Mouse (Mus musculus) left cerebral cortex, postnatal 25 days (tissue): ENCODE measurements around the gene Acvr2a. TPM values are rescaled to one million over a fixed set of nuclear protein-coding genes. Genes with fewer than 3 reads are reported as not detected.
A peak's percentile ranks its signal among the peaks of the same experiment; 100 is the strongest.
"Not testable (repeated sequence)": the region's sequence is repeated elsewhere in the genome, so short reads cannot be mapped to it uniquely, and the experiment has no call there.

Source experiments
- DNase-seq, 2 experiments: peaks; one replicate each; pipeline ENCODE4 v3.0.0; 2022; ENCODE audit warnings: low spot score in 2 of 2, mixed read lengths in 1 of 2
- intact Hi-C: fragments of 180-260 bp; cut with DNase I; formaldehyde crosslinking; loops from one replicate; pipeline ENCODE4 v1.15.1; 2025
- total RNA-seq, 2 experiments: library from RNA; stranded (reverse); gene quantifications; 2 replicates each; pipeline ENCODE4 v1.2.3; 2021

The Acvr2a gene
- total RNA-seq, 2 experiments from 2014 or later: 48.3 to 52.5 TPM

DNA sequence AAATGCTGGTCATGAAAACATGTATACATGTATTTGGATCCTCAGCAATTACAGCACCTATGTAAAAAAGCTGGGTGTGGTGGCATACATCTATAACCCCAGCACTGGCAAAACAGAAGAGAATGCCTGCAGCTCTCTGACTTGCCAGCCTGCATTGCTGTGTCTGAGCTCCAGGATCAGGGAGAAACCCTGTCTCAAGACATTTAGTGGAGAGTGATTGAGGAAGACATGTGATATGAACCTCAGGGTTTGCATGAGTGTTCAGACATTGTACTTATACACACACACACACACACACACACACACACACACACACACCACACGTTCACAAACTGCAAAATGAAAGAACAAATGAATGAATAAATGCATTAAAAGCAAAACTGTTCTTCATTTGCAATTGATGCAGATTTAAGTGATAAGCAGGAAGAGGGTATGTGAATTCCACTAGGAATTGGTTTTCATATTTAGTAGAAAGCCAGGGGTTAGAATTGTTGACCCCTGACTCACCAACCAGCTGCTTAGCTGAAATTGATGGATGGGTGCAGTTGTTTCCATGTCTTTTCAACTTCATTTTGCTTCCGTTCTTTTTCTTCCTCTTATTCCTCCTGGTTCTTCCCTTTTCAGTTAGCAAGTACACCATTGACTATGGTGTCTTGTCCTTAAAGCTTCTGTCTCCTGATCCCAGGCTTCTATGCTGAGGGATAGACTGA lies 32.9 kb downstream of the Acvr2a start:
- DNase-seq: no peak
- intact Hi-C loops: no loop called here

- intact Hi-C loops: loop anchor here (5.0 kb wide), 2 partner anchors 48 to 863 kb away; no protein-coding TSS in a partner anchor
- not testable (repeated sequence) for DNase-seq
These were observed 51.7 kb downstream of the Acvr2a start for GRCm38 (mm10) chr2:48865596-48865995.

DNA sequence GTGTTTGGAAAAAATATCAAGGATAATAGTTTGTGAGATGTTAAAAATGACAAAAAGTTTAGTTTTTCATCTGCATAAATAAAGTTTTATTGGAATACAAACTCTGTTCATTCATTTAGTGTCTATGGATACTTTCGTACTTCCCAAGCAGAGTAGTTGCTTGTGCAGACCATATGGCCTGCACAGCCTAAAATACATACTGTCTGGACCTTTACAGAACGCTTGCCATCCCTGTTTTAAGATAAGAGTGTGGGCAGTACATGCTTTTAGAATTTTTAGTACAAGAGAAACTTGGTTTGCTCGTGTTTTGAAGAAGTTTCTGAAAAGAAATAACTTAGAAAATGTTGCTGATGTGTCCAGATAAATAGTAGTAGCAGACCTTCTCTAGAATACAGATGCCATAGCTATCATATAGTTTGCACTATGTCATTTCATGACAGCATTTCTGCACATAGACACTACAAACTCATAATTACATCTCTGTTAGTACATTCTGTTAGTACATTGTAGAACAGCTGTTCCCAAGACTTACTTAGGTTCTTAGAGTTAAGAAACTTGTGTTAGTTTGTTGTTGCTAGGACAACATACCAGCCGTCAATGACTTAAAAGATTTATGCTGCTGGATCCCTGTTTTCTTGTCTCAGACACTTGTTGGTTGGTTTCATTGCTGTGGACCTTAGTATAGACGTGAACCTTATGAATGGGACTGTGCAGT lies 54.4 kb downstream of the Acvr2a start:
- peak in 1 of 2 experiments; percentile 69 for DNase-seq
- intact Hi-C loops: loop anchor here (5.0 kb wide), 2 partner anchors 51 to 866 kb away; no protein-coding TSS in a partner anchor

GRCm38 (mm10) chr2:48885945-48886344 lies 72.0 kb downstream of the Acvr2a start:
- peak; percentile 76 to 85 for DNase-seq
- intact Hi-C loops: loop anchor here (1.0 to 10.0 kb wide), 5 partner anchors 74 to 1393 kb away; partner anchors contain the start of gene Acvr2a

DNA sequence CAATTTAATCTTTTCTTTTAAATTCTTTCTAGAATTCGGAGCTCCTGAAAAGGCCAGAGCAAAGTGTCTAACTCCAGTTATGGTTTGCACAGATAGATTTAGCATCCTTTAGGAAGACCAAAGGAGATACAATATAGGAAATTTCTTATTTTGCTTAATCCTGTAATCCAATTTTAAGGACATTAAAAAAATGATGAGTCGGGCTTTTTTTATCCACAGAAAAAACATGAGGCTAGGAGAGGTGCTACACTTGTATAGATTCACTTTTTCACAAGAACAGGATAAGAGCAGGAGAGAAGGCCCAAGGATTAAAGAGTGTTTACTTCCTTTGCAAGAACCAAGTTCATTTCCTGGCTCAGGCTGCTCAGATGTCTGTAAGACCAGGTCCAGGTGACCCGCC lies 81.3 kb downstream of the Acvr2a start:
- no peak for DNase-seq
- intact Hi-C loops: no loop called here

DNA sequence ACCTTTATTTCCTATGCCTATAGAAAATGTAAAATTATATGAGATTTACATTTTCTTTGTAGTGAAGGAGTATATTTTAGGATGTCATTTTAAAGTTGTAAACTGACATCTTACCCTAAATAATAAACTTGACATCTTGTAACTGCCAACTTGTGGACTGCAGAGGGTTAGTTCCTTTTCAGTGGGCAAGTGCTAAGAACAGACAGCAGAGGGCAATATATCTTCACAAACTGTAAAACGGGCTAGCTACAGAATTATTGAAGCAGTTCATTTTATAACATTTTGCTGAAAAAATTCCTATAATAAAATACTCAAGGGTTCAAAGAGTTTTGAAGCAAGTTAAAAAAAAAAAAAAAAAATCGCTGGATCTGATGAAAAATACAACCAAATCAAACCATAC lies 95.0 kb downstream of the Acvr2a start:
- peak in 1 of 2 experiments; percentile 38 for DNase-seq
- intact Hi-C loops: loop anchor here (1.0 kb wide), 1 partner anchor 404 kb away; no protein-coding TSS in a partner anchor

GRCm38 (mm10) chr2:48914185-48914584 lies 100.3 kb downstream of the Acvr2a start:
- intact Hi-C loops: loop anchor here (10.0 kb wide), 1 partner anchor 821 kb away; no protein-coding TSS in a partner anchor
- no peak for DNase-seq

- intact Hi-C loops: loop anchor here (10.0 kb wide), 1 partner anchor 819 kb away; no protein-coding TSS in a partner anchor
These were observed 101.9 kb downstream of the Acvr2a start for GRCm38 (mm10) chr2:48915832-48916231.

GRCm38 (mm10) chr2:48935058-48935457 lies 121.1 kb downstream of the Acvr2a start:
- DNase-seq: no peak
- intact Hi-C loops: no loop called here

More at GRCm38 (mm10) chr2:48915832-48916231, 101.9 kb downstream of the Acvr2a start:
- no peak for DNase-seq

GRCm38 (mm10) chr2:48947761-48948160 lies 133.9 kb downstream of the Acvr2a start:
- DNase-seq: no peak
- intact Hi-C loops: loop anchor here (5.0 to 10.0 kb wide), 2 partner anchors 367 to 505 kb away; partner anchors contain the start of gene Epc2

DNA sequence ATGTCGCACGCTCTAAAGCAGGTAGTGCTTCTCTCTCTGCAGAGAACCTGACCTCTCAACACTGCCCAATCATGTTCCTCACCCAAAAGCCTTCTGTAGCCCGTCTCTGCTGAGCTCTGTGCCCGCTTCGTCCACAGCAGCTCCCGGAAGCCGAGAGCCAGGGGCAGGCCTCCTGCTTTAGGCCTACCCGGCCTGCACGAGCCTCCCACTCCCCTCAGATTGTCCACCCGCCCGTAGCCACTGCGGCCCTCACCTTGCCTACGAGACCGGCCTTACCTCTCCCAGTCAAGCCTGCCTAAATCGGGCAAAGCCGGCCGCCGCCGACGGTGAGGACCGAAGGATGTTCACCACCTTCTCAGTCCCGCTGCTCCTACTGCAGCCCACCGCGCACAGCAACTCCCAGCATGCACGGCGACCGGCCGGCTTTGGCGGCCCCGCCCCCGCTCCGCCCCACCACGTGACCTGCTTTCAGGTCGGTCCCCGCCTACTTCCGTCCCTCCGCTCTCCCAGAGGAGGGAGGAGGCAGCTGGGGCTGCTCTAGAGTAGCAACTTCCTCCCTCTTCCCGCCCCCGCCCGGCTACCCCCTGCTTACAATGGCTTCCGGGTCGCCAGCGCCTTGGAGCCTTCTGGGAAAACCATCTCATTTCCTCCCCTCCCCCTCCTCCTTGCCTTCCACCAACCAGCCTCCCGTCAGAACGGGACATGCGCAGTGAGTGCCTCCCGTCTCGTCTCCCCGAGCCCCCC lies 135.1 kb downstream of the Acvr2a start, which contains the start of gene Mbd5:
TSS of gene Mbd5 (plus strand) at position 668 of the 744 bp plus-strand sequence.
- peak; percentile 98 to 100 for DNase-seq

GRCm38 (mm10) chr2:48949743-48950251 lies 135.9 kb downstream of the Acvr2a start:
- peak; percentile 41 to 47 for DNase-seq
- intact Hi-C loops: loop anchor here (5.0 to 10.0 kb wide), 2 partner anchors 365 to 503 kb away; partner anchors contain the start of gene Epc2

More for the DNA sequence above, 135.1 kb downstream of the Acvr2a start, which contains the start of gene Mbd5:
- intact Hi-C loops: loop anchor here (5.0 to 10.0 kb wide), 2 partner anchors 366 to 503 kb away; partner anchors contain the start of gene Epc2

DNA sequence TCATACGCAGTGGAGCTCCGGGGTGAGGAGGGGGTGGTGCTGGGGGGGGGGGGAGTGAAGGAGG lies 136.2 kb downstream of the Acvr2a start, which contains the start of gene Orc4:
TSS of gene Orc4 (minus strand) at position 26 of the 64 bp plus-strand sequence.
- DNase-seq: no peak
- intact Hi-C loops: no loop called here

GRCm38 (mm10) chr2:48950316-48950880 lies 136.5 kb downstream of the Acvr2a start:
- DNase-seq: peak in 1 of 2 experiments; percentile 17
- intact Hi-C loops: no loop called here

Other genes starting within 250 kb of the Acvr2a start
- 100 to 1,000 TPM; 125 to 128 TPM for gene Mbd5, start 135.4 kb downstream of the Acvr2a start, total RNA-seq
- gene Orc4, start 136.2 kb downstream of the Acvr2a start, total RNA-seq: 10 to 100 TPM; 77.1 to 77.3 TPM